Mouse (Mus musculus): ENCODE measurements around the gene Rasa2. TPM values are rescaled to one million over a fixed set of nuclear protein-coding genes. Genes with fewer than 3 reads are reported as not detected.
"Not testable (repeated sequence)": the region's sequence is repeated elsewhere in the genome, so short reads cannot be mapped to it uniquely, and the experiment has no call there.

Rasa2 gene
- polyA plus RNA-seq, 1 experiment from 2014 or later: 11.3 TPM

DNA sequence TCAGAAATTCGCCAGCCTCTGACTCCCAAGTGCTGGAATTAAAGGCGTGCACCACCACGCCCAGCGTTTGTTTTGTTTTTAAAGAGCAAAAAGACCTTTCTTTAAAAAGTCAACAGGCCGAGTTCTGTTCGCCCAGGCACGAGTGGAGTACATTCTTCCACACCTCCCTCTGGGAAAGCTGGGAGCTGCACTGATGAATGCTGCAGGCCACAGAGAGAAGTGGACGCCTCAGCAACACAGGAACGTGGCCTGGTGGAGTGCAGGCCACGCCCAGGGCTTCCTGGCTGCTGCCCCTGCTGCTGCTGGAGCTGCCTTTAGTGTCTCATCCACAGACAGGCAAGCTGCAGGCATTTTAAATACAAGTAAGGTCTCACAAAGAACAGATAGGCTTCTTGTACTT is 92.5 kb downstream of the Rasa2 start:
- Histone ChIP-seq H3K4me1 (peaks cover 19% of the 10 kb centered on the region), H3K36me3 (peaks cover 30% of the 10 kb centered on the region), H3K9me3 (no peaks in the 10 kb centered on the region), H3K4me3 (no peak overlapping the region), H3K27me3 (replicated peaks) (no peaks in the 10 kb centered on the region), H3K9ac (peak overlapping the region; percentile 5; the same call in 1 of the 2 replicates), H3K27ac (replicated peaks) (no peak overlapping the region), H3K4me2 (no peak overlapping the region)
- 52% methylated on average over 10 of the region's 10 CpGs for WGBS
- no peak for ATAC-seq (ENCODE audit: extremely low read depth, insufficient number of reproducible peaks, low FRiP score, low TSS enrichment)

DNA sequence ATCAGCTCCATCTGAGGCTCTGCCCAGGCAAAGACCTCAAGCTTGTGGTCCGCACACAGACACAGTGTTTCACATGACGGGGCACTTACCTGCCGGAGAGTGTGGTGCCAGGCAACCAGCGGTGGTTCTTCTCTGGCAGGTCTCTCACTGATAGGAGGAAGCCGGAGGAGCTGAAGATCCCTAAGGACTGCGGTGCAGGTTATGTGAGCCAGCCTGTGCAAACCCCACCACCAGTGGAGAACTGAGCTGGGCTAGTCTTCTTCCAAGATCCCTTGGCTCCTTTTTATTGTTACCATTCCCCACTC is 93.8 kb downstream of the Rasa2 start:
- H3K36me3 ChIP-seq: peaks cover 20% of the 10 kb centered on the region
- H3K4me3 ChIP-seq: no peak overlapping the region
- H3K9ac ChIP-seq: no peak overlapping the region
- H3K27me3 ChIP-seq (replicated peaks): no peaks in the 10 kb centered on the region
- ATAC-seq (ENCODE audit: extremely low read depth, insufficient number of reproducible peaks, low FRiP score, low TSS enrichment): no peak
- no peaks in the 10 kb centered on the region for H3K9me3 ChIP-seq
- H3K4me2 ChIP-seq: peak overlapping the region; percentile 76
- H3K27ac ChIP-seq (replicated peaks): 0 out of 2 replicates have a peak overlapping the region, but pooled peaks have one; percentile 51
- peaks cover 17% of the 10 kb centered on the region for H3K4me1 ChIP-seq
- WGBS: 90% methylated on average over 6 of the region's 6 CpGs

DNA sequence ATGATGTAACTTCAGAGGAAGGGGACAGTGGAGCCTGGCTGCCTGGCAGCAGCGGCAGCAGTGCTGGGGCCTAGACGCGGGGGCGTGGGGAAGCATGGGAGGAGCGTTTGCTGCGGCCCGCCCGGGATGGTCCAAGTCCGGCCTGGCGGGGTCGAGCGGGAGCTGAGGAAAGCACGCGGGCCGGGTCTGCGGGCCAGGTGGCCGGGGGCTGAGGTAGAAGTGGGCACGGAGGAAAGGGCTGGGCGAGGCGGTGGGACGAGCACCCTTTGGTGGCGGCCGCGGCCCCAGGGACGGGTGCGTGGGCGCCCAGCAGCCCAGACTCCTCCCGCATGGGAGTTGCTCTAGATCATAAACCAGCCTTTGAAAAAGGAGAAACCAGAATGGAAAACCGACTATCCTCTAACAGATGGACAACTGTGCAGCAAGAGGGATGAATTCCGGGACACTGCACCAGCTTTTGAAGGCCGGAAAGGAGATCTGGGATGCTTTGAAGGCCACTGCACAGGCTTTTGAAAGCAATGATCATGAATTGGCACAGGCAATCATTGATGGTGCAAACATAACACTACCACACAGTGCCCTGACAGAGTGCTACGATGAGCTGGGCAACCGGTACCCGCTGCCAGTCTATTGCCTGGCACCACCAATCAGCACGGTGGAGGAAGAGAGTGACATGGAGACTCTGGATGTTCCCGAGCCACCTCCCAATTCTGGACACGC is 94.4 kb downstream of the Rasa2 start:
- H3K4me1 ChIP-seq: peaks cover 17% of the 10 kb centered on the region
- no peaks in the 10 kb centered on the region for H3K9me3 ChIP-seq
- peak overlapping the region; percentile 76 for H3K4me2 ChIP-seq
- H3K27me3 ChIP-seq (replicated peaks): no peaks in the 10 kb centered on the region
- 21% methylated on average over 37 of the region's 37 CpGs for WGBS
- H3K36me3 ChIP-seq: peaks cover 15% of the 10 kb centered on the region
- H3K27ac ChIP-seq (replicated peaks): peak overlapping the region; percentile 51
- ATAC-seq (ENCODE audit: extremely low read depth, insufficient number of reproducible peaks, low FRiP score, low TSS enrichment): no peak; the same call in 1 of the 2 replicates
- H3K4me3 ChIP-seq: peak overlapping the region; percentile 58
- peak overlapping the region; percentile 81 for H3K9ac ChIP-seq

DNA sequence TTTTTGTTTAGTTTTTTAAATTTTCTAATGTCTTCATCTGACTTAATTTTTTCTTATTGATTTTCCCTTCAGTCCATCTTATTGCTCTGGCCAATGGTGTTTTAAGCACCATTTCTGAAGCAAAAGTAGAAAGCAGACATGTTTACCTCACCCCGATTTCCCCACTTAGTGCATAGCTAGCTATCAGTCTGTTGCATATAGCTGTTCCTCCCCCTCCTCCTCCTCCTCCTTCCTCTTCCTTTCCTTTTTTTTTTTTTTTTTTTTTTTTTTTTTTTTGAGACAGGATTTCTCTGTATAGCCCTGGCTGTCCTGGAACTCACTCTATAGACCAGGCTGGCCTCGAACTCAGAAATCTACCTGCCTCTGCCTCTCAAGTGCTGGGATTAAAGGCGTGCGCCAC is 95.3 kb downstream of the Rasa2 start:
- not testable (repeated sequence) for ATAC-seq (ENCODE audit: extremely low read depth, insufficient number of reproducible peaks, low FRiP score, low TSS enrichment)

DNA sequence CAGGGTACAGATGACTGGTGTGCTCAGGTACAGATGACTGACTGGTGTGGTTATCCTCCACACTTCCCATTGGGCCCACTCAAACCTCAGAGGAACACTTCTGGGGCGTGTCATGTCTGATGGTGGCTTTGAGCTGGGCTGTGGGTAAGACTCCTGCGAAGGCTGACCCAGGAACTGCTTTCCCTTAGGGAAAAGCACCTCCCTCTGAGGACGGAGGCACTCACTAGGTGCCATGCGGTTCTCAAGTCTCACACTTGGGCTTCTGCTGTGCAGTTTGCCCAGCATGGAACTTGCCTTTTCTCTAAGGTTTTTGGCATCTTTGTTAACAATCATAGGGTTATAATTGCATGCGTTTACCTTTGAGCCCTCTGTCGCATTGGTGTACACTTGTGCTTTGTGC is 96.0 kb downstream of the Rasa2 start:
- Histone ChIP-seq H3K4me1 (peaks cover 17% of the 10 kb centered on the region), H3K27ac (replicated peaks) (no peak overlapping the region), H3K4me3 (no peak overlapping the region), H3K9me3 (no peaks in the 10 kb centered on the region), H3K36me3 (0 out of 2 replicates have a peak, but pooled peaks cover 2% of the 10 kb centered on the region), H3K27me3 (replicated peaks) (no peaks in the 10 kb centered on the region), H3K9ac (no peak overlapping the region), H3K4me2 (no peak overlapping the region)
- no peak for ATAC-seq (ENCODE audit: extremely low read depth, insufficient number of reproducible peaks, low FRiP score, low TSS enrichment)
- 90% methylated on average over 6 of the region's 6 CpGs for WGBS

More for the DNA sequence above, 95.3 kb downstream of the Rasa2 start:
- H3K27ac ChIP-seq (replicated peaks); H3K4me2 ChIP-seq; H3K4me3 ChIP-seq; H3K27me3 ChIP-seq (replicated peaks); H3K9me3 ChIP-seq; H3K36me3 ChIP-seq; H3K9ac ChIP-seq: not testable (repeated sequence)
- H3K4me1 ChIP-seq: peaks cover 17% of the 10 kb centered on the region
- 79% methylated on average over 4 of the region's 4 CpGs for WGBS

DNA sequence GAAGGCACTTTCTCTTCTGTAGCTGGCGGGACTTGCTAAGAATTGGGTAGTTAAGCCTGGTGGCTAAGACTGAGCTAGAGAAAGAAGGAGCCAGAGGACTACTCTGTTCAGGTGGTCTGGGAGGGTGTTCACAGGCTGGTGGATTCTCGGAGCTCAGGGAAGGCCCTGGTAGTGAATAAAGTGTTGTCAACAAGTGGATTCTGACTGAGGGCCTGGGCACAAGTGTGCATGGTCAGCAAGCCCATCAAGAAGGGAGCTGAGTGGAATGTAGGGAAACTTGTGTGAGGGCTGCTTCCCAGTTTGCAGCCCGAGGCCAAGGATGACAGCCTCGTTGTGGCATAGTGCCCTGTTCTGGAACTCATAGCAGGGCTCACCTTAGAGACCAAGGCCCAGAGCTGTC is 97.2 kb downstream of the Rasa2 start:
- H3K27me3 ChIP-seq (replicated peaks): no peaks in the 10 kb centered on the region
- no peaks in the 10 kb centered on the region for H3K36me3 ChIP-seq
- no peak overlapping the region for H3K4me2 ChIP-seq
- WGBS: 78% methylated on average over 4 of the region's 4 CpGs
- no peak overlapping the region for H3K27ac ChIP-seq (replicated peaks)
- no peaks in the 10 kb centered on the region for H3K9me3 ChIP-seq
- H3K4me3 ChIP-seq: no peak overlapping the region
- peaks cover 17% of the 10 kb centered on the region for H3K4me1 ChIP-seq
- no peak overlapping the region for H3K9ac ChIP-seq
- no peak for ATAC-seq (ENCODE audit: extremely low read depth, insufficient number of reproducible peaks, low FRiP score, low TSS enrichment)

DNA sequence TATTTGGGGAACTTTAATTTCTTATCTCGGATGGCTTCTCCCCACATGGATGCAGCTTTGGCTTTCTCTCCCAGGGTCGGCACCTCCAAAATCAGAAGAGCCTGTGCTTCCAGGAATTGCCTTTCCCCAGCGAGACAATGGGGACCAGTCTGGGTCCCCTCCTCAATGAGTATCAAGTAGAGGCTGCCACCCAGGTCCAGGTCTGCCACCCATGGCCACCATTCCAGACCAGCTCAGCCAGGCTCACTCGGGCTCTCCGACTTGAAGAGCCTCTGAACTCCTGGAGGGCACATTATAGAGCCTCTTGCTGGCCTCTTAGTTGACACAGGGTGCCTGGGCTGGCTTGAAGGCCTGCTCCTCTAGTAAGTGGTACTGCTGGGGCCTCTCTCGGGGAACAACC is 97.9 kb downstream of the Rasa2 start:
- no peak overlapping the region for H3K4me2 ChIP-seq
- no peak overlapping the region for H3K4me3 ChIP-seq
- WGBS: 73% methylated on average over 6 of the region's 6 CpGs
- H3K4me1 ChIP-seq: peaks cover 13% of the 10 kb centered on the region
- no peaks in the 10 kb centered on the region for H3K27me3 ChIP-seq (replicated peaks)
- ATAC-seq (ENCODE audit: extremely low read depth, insufficient number of reproducible peaks, low FRiP score, low TSS enrichment): no peak
- H3K9ac ChIP-seq: no peak overlapping the region
- H3K36me3 ChIP-seq: no peaks in the 10 kb centered on the region
- no peak overlapping the region for H3K27ac ChIP-seq (replicated peaks)
- H3K9me3 ChIP-seq: no peaks in the 10 kb centered on the region

DNA sequence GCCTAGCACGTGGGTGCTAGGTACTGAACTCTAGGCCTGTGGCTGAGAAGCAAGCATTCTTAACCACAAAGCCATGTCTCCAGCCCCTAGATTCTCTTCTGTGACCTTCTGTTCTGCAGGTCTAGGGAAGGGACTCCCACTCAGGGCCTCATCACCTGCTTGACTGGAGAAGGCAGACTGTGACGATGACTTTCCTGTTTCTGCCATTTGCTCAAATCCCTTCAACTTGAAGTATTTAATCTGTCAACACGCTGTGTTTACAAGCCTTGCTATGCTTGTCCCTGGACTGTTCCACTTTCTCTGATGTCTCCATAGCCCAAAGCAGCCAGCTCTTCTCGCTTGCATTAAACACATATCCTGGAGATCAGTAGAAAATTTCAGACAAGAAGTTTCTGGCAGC is 98.9 kb downstream of the Rasa2 start:
- no peaks in the 10 kb centered on the region for H3K36me3 ChIP-seq
- H3K4me3 ChIP-seq: no peak overlapping the region
- WGBS: 75% methylated on average over 4 of the region's 4 CpGs
- no peaks in the 10 kb centered on the region for H3K27me3 ChIP-seq (replicated peaks)
- H3K4me2 ChIP-seq: no peak overlapping the region
- no peak overlapping the region for H3K27ac ChIP-seq (replicated peaks)
- no peaks in the 10 kb centered on the region for H3K9me3 ChIP-seq
- 0 out of 2 replicates have a peak overlapping the region, but pooled peaks have one; percentile 33 for H3K9ac ChIP-seq
- peaks cover 13% of the 10 kb centered on the region for H3K4me1 ChIP-seq
- ATAC-seq (ENCODE audit: extremely low read depth, insufficient number of reproducible peaks, low FRiP score, low TSS enrichment): no peak

DNA sequence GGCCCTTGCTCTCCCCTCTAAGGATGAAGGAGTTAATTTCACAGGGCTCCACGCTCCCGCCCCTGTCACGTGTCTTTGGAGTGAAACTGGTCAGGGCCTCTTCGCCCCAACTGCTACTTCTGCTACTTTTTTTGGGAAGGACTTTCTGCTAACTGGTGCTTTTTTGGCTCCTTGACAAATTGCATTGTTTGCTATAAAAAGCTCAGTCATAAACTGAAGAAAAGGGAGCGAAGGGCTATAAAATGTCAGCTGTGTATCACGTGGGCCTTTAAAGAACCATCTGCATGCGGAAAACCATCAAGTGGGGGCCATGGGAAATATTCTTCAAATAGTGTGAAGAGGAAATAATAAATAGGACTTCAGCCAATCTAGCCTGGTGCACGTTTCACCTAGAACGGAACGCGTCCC is 100.7 kb downstream of the Rasa2 start:
- 62% methylated on average over 11 of the region's 11 CpGs for WGBS
- Histone ChIP-seq H3K4me1 (no peaks in the 10 kb centered on the region), H3K9ac (no peak overlapping the region), H3K9me3 (no peaks in the 10 kb centered on the region), H3K4me2 (no peak overlapping the region), H3K4me3 (no peak overlapping the region), H3K27me3 (replicated peaks) (no peaks in the 10 kb centered on the region), H3K27ac (replicated peaks) (no peak overlapping the region), H3K36me3 (no peaks in the 10 kb centered on the region)
- ATAC-seq (ENCODE audit: extremely low read depth, insufficient number of reproducible peaks, low FRiP score, low TSS enrichment): no peak

DNA sequence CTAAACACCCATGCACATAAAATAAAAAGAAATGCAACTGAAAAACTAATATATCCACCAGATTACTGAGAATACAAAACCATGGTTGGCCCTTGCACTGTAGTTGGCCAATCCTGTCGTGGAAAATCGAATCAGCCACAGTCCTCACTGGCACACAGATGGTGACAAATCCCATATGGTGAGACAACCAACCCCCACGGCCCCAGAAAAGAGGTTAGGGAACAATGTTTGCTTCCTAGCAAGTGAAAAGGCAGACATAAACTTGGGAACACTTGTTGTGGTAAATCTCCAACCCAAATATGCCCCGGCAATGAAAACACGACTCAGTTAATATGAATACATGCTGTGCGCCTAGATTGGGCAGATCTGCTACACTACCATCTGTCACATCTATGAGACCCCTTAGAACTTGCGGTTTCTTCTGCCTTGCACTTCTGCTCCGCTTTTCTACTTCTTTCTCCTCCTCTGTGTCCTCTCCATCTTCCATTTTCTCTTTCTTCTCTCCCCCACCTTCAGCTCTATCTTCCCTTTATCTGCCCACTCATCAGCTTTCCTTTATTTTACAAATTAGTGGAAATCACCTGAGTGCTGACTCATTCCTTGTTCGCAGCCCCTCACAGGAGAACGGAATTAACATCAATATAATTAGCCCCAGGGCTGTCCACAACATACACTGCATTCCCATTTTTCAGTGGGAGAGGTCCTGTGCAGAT is 101.3 kb downstream of the Rasa2 start:
- no peak for ATAC-seq (ENCODE audit: extremely low read depth, insufficient number of reproducible peaks, low FRiP score, low TSS enrichment)
- Histone ChIP-seq H3K27me3 (replicated peaks) (no peaks in the 10 kb centered on the region), H3K4me1 (no peaks in the 10 kb centered on the region), H3K4me2 (no peak overlapping the region), H3K4me3 (no peak overlapping the region), H3K9ac (no peak overlapping the region), H3K36me3 (no peaks in the 10 kb centered on the region), H3K27ac (replicated peaks) (no peak overlapping the region), H3K9me3 (no peaks in the 10 kb centered on the region)
- WGBS: 67% methylated on average over 10 of the region's 10 CpGs

DNA sequence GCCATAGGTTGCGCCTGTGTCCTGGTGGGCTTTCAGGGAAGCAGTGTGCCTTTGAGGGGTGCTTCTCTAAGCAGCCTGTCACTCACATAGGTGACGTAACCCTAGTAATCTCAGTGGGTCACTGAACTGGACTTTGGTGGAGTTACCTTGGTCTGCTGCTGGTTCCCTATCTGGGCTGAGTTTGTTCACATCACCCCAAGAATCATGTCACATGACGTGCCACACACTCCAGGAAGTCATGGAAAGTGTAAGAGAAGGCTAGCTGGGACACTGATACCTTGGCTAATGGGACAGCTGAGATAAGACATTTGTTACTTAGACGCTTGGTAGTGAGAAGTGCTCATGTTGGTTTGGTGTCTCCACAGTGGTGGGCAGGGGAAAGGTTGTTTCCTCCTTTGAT is 105.4 kb downstream of the Rasa2 start:
- H3K36me3 ChIP-seq: no peaks in the 10 kb centered on the region
- H3K9ac ChIP-seq: no peak overlapping the region
- 69% methylated on average over 4 of the region's 4 CpGs for WGBS
- no peak for ATAC-seq (ENCODE audit: extremely low read depth, insufficient number of reproducible peaks, low FRiP score, low TSS enrichment)
- no peak overlapping the region for H3K4me3 ChIP-seq
- H3K4me2 ChIP-seq: no peak overlapping the region
- no peak overlapping the region for H3K27ac ChIP-seq (replicated peaks)
- H3K9me3 ChIP-seq: no peaks in the 10 kb centered on the region
- H3K4me1 ChIP-seq: no peaks in the 10 kb centered on the region
- no peaks in the 10 kb centered on the region for H3K27me3 ChIP-seq (replicated peaks)
